Mouse (Mus musculus) adrenal gland, adult 2 months (tissue): ENCODE data around the gene BC005561. TPM values are rescaled to one million over a fixed set of nuclear protein-coding genes. Genes with fewer than 3 reads are reported as not detected.

Experiments
- polyA plus RNA-seq: library from polyadenylated mRNA; depleted of rRNA; stranded (reverse); fragments of >200 nt; gene quantifications from 2 replicates; pipeline ENCODE4 v1.2.3, GENCODE M21; 2012; rRNA removed
- total RNA-seq, 2 experiments: library from RNA; stranded (reverse); gene quantifications; 2 replicates each; pipeline ENCODE4 v1.2.3; 2021

Gene BC005561
- total and polyA plus RNA-seq, 3 experiments = 0.89 to 14.3 (median 6.3) TPM

Other genes with a start within 250 kb of the BC005561 start
- under 1 TPM in 1 of 2 experiments, not detected in 1; 0.32 TPM for gene Ibsp, start 209.2 kb upstream of the BC005561 start, total RNA-seq
- gene Ibsp, start 209.2 kb upstream of the BC005561 start, polyA plus RNA-seq = not detected in 2 replicates
- gene Mepe, start 183.0 kb upstream of the BC005561 start, total RNA-seq = not detected
- not detected in 2 replicates for gene Mepe, start 183.0 kb upstream of the BC005561 start, polyA plus RNA-seq
- 100 to 1,000 TPM; 175 to 300 TPM for gene Spp1, start 73.2 kb upstream of the BC005561 start, total RNA-seq
- 12.6 and 26.8 TPM in 2 replicates for gene Spp1, start 73.2 kb upstream of the BC005561 start, polyA plus RNA-seq
- 10 to 100 TPM; 33.0 to 44.4 TPM for gene Pkd2, start 48.9 kb upstream of the BC005561 start, total RNA-seq
- 21.9 and 33.1 TPM in 2 replicates for gene Pkd2, start 48.9 kb upstream of the BC005561 start, polyA plus RNA-seq